Mouse (Mus musculus): Measurements from ENCODE around the gene Eif4e. TPM values are rescaled to one million over a fixed set of nuclear protein-coding genes. Genes with fewer than 3 reads are reported as not detected.

The Eif4e gene
- polyA plus RNA-seq, 1 experiment, result 409 TPM

DNA sequence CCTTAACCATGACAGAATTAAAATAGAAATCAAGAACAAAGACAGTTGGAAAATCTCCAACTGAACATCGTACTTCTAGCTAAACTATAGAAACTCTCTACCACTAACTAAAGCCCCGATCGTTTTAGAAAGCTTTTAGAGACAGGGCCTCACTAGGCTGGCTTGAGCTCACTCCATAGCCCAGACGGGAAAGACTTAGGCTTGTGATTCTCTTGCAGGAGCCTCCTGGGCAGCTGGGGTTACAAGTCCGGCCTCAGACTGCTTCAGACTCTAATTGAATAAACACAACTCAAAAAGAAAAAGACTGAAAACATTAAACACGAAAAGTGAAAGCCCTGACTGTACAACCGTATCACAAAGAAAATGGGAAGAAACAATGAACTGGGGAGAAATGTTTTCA is 60.2 kb downstream of the Eif4e start:
- no peak overlapping the region for H3K27ac ChIP-seq (ENCODE audit: insufficient read depth, low read length)
- TF ChIP-seq CTCF (IDR thresholded peaks at IDR 0.05; ENCODE audit: low read depth, low read length) (no peak), POLR2A (IDR thresholded peaks at IDR 0.05; ENCODE audit: insufficient read depth, low read length) (no peak), EP300 (IDR thresholded peaks at IDR 0.05; ENCODE audit: insufficient read depth, low read depth, low read length) (no peak)
- no peaks in the 10 kb centered on the region for H3K4me1 ChIP-seq (ENCODE audit: control insufficient read depth, insufficient read depth, low read length)
- H3K9me3 ChIP-seq (replicated peaks; ENCODE audit: control insufficient read depth, insufficient read depth, low read length, poor library complexity, severe bottlenecking), result peaks cover 5% of the 10 kb centered on the region
- H3K9ac ChIP-seq (ENCODE audit: low read depth, poor library complexity, severe bottlenecking), result no peak overlapping the region
- no peaks in the 10 kb centered on the region for H3K27me3 ChIP-seq (ENCODE audit: control insufficient read depth, insufficient read depth, low read length, poor library complexity, severe bottlenecking)
- H3K4me3 ChIP-seq (ENCODE audit: low read depth, low read length), result no peak overlapping the region
- H3K36me3 ChIP-seq (ENCODE audit: control insufficient read depth, insufficient read depth, low read length, poor library complexity, severe bottlenecking), result no peaks in the 10 kb centered on the region

DNA sequence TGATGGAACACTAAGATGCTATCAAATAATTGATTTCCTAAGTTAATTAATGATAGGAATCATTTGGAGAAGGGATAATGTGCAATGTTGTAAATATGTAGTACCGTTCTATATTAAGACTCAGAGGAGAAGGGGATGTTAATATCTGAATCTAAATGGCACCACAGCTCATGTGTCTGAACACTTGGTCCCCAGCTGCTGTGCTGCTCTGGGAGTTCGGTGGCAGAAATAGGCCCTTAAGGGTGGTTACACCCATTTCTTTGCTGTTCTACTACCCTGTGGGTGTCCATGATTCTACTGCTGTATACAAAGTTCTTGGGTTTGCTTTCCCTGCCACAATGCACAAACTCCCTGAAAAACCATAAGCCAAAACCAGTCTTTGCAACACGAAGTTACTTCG is 61.2 kb downstream of the Eif4e start:
- no peak for TF ChIP-seq POLR2A (IDR thresholded peaks at IDR 0.05; ENCODE audit: insufficient read depth, low read length)
- TF ChIP-seq EP300 (IDR thresholded peaks at IDR 0.05; ENCODE audit: insufficient read depth, low read depth, low read length), result no peak
- no peak for TF ChIP-seq CTCF (IDR thresholded peaks at IDR 0.05; ENCODE audit: low read depth, low read length)
- H3K4me1 ChIP-seq (ENCODE audit: control insufficient read depth, insufficient read depth, low read length), result no peaks in the 10 kb centered on the region
- peaks cover 5% of the 10 kb centered on the region for H3K9me3 ChIP-seq (replicated peaks; ENCODE audit: control insufficient read depth, insufficient read depth, low read length, poor library complexity, severe bottlenecking)
- no peaks in the 10 kb centered on the region for H3K36me3 ChIP-seq (ENCODE audit: control insufficient read depth, insufficient read depth, low read length, poor library complexity, severe bottlenecking)
- no peak overlapping the region for H3K27ac ChIP-seq (ENCODE audit: insufficient read depth, low read length)
- no peaks in the 10 kb centered on the region for H3K27me3 ChIP-seq (ENCODE audit: control insufficient read depth, insufficient read depth, low read length, poor library complexity, severe bottlenecking)
- no peak overlapping the region for H3K9ac ChIP-seq (ENCODE audit: low read depth, poor library complexity, severe bottlenecking)
- no peak overlapping the region for H3K4me3 ChIP-seq (ENCODE audit: low read depth, low read length)

DNA sequence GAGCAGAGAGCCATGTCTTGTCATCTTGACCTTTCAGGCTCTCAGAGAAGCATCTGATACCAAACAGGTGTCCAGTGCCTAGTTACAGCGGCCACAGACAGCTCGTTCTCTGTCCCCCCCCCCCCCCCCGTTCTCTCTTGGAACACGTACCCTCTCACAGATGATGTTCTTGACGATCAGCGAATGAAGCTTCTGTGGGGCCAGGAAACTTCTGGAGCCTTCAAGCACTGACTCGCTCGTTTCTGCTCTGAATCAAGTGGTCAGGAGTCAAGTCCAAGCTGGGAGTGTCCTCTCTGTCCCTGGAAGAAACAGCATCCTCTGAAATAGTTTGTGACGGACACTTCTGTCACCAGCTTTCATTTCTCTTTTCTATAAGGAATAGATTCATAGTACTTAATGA is 62.0 kb downstream of the Eif4e start:
- H3K27ac ChIP-seq (ENCODE audit: insufficient read depth, low read length), result no peak overlapping the region
- TF ChIP-seq EP300 (IDR thresholded peaks at IDR 0.05; ENCODE audit: insufficient read depth, low read depth, low read length), result no peak
- TF ChIP-seq CTCF (IDR thresholded peaks at IDR 0.05; ENCODE audit: low read depth, low read length), result no peak
- no peak for TF ChIP-seq POLR2A (IDR thresholded peaks at IDR 0.05; ENCODE audit: insufficient read depth, low read length)
- no peak overlapping the region for H3K4me3 ChIP-seq (ENCODE audit: low read depth, low read length)
- no peaks in the 10 kb centered on the region for H3K27me3 ChIP-seq (ENCODE audit: control insufficient read depth, insufficient read depth, low read length, poor library complexity, severe bottlenecking)
- no peaks in the 10 kb centered on the region for H3K4me1 ChIP-seq (ENCODE audit: control insufficient read depth, insufficient read depth, low read length)
- H3K9ac ChIP-seq (ENCODE audit: low read depth, poor library complexity, severe bottlenecking), result no peak overlapping the region
- no peaks in the 10 kb centered on the region for H3K36me3 ChIP-seq (ENCODE audit: control insufficient read depth, insufficient read depth, low read length, poor library complexity, severe bottlenecking)
- peaks cover 4% of the 10 kb centered on the region for H3K9me3 ChIP-seq (replicated peaks; ENCODE audit: control insufficient read depth, insufficient read depth, low read length, poor library complexity, severe bottlenecking)

DNA sequence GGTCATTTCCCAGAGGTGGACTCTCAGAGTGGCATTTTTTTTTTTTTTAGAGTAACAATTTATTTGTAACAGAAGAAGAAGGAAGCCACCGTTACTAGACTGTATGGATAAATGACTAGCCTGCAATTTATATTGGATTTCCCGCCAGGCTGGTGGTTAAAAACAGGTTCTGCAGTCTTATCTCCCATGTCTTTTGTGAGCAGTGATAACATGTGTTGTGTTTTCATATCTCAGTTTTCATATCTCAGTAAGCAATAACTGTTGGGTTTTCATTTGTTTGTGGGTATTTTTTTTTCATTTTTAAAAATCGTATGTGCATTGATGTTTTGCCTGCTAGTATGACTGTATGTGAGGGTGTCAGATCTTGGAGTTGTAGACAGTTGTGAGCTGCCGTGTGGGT is 65.0 kb downstream of the Eif4e start:
- no peaks in the 10 kb centered on the region for H3K4me1 ChIP-seq (ENCODE audit: control insufficient read depth, insufficient read depth, low read length)
- no peaks in the 10 kb centered on the region for H3K27me3 ChIP-seq (ENCODE audit: control insufficient read depth, insufficient read depth, low read length, poor library complexity, severe bottlenecking)
- H3K36me3 ChIP-seq (ENCODE audit: control insufficient read depth, insufficient read depth, low read length, poor library complexity, severe bottlenecking), result no peaks in the 10 kb centered on the region
- TF ChIP-seq EP300 (IDR thresholded peaks at IDR 0.05; ENCODE audit: insufficient read depth, low read depth, low read length), result no peak
- TF ChIP-seq POLR2A (IDR thresholded peaks at IDR 0.05; ENCODE audit: insufficient read depth, low read length), result no peak
- TF ChIP-seq CTCF (IDR thresholded peaks at IDR 0.05; ENCODE audit: low read depth, low read length), result no peak
- no peak overlapping the region for H3K9ac ChIP-seq (ENCODE audit: low read depth, poor library complexity, severe bottlenecking)
- H3K27ac ChIP-seq (ENCODE audit: insufficient read depth, low read length), result no peak overlapping the region
- no peak overlapping the region for H3K4me3 ChIP-seq (ENCODE audit: low read depth, low read length)
- no peaks in the 10 kb centered on the region for H3K9me3 ChIP-seq (replicated peaks; ENCODE audit: control insufficient read depth, insufficient read depth, low read length, poor library complexity, severe bottlenecking)

- H3K9me3 ChIP-seq (replicated peaks; ENCODE audit: control insufficient read depth, insufficient read depth, low read length, poor library complexity, severe bottlenecking), result no peaks in the 10 kb centered on the region
- TF ChIP-seq CTCF (IDR thresholded peaks at IDR 0.05; ENCODE audit: low read depth, low read length), result no peak
- no peak for TF ChIP-seq EP300 (IDR thresholded peaks at IDR 0.05; ENCODE audit: insufficient read depth, low read depth, low read length)
- no peak for TF ChIP-seq POLR2A (IDR thresholded peaks at IDR 0.05; ENCODE audit: insufficient read depth, low read length)
Observed at GRCm38 (mm10) chr3:138591806-138592365, 65.9 kb downstream of the Eif4e start.

GRCm38 (mm10) chr3:138593131-138593530 is 67.2 kb downstream of the Eif4e start:
- H3K27ac ChIP-seq (ENCODE audit: insufficient read depth, low read length), result no peak overlapping the region
- H3K4me1 ChIP-seq (ENCODE audit: control insufficient read depth, insufficient read depth, low read length), result no peaks in the 10 kb centered on the region
- no peaks in the 10 kb centered on the region for H3K27me3 ChIP-seq (ENCODE audit: control insufficient read depth, insufficient read depth, low read length, poor library complexity, severe bottlenecking)
- no peak for TF ChIP-seq POLR2A (IDR thresholded peaks at IDR 0.05; ENCODE audit: insufficient read depth, low read length)
- no peak for TF ChIP-seq CTCF (IDR thresholded peaks at IDR 0.05; ENCODE audit: low read depth, low read length)
- no peak for TF ChIP-seq EP300 (IDR thresholded peaks at IDR 0.05; ENCODE audit: insufficient read depth, low read depth, low read length)
- H3K4me3 ChIP-seq (ENCODE audit: low read depth, low read length), result no peak overlapping the region
- H3K9me3 ChIP-seq (replicated peaks; ENCODE audit: control insufficient read depth, insufficient read depth, low read length, poor library complexity, severe bottlenecking), result no peaks in the 10 kb centered on the region
- no peak overlapping the region for H3K9ac ChIP-seq (ENCODE audit: low read depth, poor library complexity, severe bottlenecking)
- no peaks in the 10 kb centered on the region for H3K36me3 ChIP-seq (ENCODE audit: control insufficient read depth, insufficient read depth, low read length, poor library complexity, severe bottlenecking)

More at GRCm38 (mm10) chr3:138591806-138592365, 65.9 kb downstream of the Eif4e start:
- no peak overlapping the region for H3K9ac ChIP-seq (ENCODE audit: low read depth, poor library complexity, severe bottlenecking)
- H3K4me3 ChIP-seq (ENCODE audit: low read depth, low read length), result no peak overlapping the region
- H3K4me1 ChIP-seq (ENCODE audit: control insufficient read depth, insufficient read depth, low read length), result no peaks in the 10 kb centered on the region
- H3K27me3 ChIP-seq (ENCODE audit: control insufficient read depth, insufficient read depth, low read length, poor library complexity, severe bottlenecking), result no peaks in the 10 kb centered on the region
- H3K36me3 ChIP-seq (ENCODE audit: control insufficient read depth, insufficient read depth, low read length, poor library complexity, severe bottlenecking), result no peaks in the 10 kb centered on the region
- H3K27ac ChIP-seq (ENCODE audit: insufficient read depth, low read length), result no peak overlapping the region

Data from ES-Bruce4 (cell line).